Mouse (Mus musculus) limb, embryonic 10.5 days (tissue): ENCODE data around the gene E2f2. TPM values are rescaled to one million over a fixed set of nuclear protein-coding genes. Genes with fewer than 3 reads are reported as not detected.

Source experiments
- polyA plus RNA-seq: library from polyadenylated mRNA; unstranded; fragments of >200 nt; fragmentation: Nextera tagmentation; extraction: Ambion mirVana; gene quantifications from 2 replicates; pipeline ENCODE4 v1.2.1, GENCODE M21; 2016

Gene E2f2
- polyA plus RNA-seq, 1 experiment from 2014 or later: 7.3 TPM

Other genes with a start within 250 kb of the E2f2 start
- 68.4 and 78.9 TPM in 2 replicates for gene Hmgcl, start 225.9 kb upstream of the E2f2 start, polyA plus RNA-seq
- gene Gale, start 208.7 kb upstream of the E2f2 start, polyA plus RNA-seq: 38.7 and 39.2 TPM in 2 replicates
- gene Lypla2, start 199.8 kb upstream of the E2f2 start, polyA plus RNA-seq: 199 and 214 TPM in 2 replicates
- gene Pithd1, start 185.1 kb upstream of the E2f2 start, polyA plus RNA-seq: 73.2 and 73.6 TPM in 2 replicates
- 33.2 and 38.9 TPM in 2 replicates for gene Eloa, start 150.6 kb upstream of the E2f2 start, polyA plus RNA-seq
- gene Rpl11, start 119.0 kb upstream of the E2f2 start, polyA plus RNA-seq: 510 and 589 TPM in 2 replicates
- gene Id3, start 28.9 kb upstream of the E2f2 start, polyA plus RNA-seq: 375 and 475 TPM in 2 replicates
- gene Asap3, start 34.0 kb downstream of the E2f2 start, polyA plus RNA-seq: 2.3 and 3.7 TPM in 2 replicates
- 1.5 and 1.8 TPM in 2 replicates for gene Tcea3, start 75.3 kb downstream of the E2f2 start, polyA plus RNA-seq
- 20.2 and 24.6 TPM in 2 replicates for gene Zfp46, start 112.3 kb downstream of the E2f2 start, polyA plus RNA-seq
- 219 and 255 TPM in 2 replicates for gene Hnrnpr, start 138.5 kb downstream of the E2f2 start, polyA plus RNA-seq